Mouse (Mus musculus): ENCODE data around the gene Galnt17.

The Galnt17 gene

DNA sequence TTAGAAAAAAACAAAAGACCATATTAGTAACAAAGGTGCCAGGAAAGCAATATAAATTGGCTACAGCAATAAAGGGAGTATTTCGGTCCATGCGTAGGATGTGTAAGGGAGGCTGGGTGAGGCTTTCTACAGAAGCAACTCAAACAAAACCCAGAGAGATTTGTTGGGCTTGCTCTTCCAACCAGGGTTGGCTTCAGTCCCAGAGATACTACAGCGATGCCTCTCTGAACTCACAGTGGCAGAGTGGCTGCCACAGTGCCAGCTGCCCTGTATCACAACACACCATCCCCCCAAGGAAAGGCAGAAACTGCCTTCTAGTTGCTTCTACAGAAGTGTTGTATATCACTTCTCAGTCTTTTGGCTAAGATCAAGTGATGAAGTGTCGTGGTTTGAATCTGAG lies 66.6 kb downstream of the Galnt17 start:
- no peak for DNase-seq

DNA sequence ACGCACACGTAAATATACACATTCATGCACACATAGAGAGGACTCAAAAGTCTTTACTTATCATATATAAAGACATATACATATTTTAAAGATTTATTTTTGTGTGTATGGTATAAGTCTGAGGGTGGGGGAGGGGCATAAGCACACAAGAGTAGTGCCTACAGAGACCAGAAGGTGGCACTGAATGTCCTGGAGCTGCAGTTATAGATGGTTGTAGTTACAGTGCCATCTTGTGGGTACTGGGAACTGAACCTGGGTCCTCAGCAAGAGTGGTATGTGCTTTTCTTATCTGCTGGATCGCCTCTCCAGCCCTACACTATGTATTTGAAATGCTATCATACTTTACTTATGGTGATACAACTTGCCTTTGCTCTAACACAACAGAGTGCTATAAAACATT lies 68.5 kb downstream of the Galnt17 start:
- no peak for DNase-seq

DNA sequence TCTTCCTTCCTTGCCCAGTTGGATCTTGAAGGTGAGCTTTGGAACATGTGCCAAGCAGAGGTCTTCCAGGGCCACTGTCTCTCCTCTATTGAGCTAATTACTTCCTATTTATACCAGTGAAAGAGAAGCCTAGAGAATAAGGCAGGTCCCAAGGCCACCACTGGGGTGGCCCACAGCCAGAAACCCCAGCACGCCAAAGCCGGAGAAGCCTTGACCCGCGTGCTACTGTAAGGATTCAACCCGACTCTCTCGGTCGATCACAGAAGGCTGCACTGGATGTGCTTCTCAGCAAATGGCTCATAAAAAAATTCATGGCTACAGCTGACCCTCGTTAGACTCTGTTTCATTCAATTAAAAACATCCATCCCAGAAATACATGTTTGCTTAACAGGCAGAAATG lies 71.4 kb downstream of the Galnt17 start:
- DNase-seq: no peak

DNA sequence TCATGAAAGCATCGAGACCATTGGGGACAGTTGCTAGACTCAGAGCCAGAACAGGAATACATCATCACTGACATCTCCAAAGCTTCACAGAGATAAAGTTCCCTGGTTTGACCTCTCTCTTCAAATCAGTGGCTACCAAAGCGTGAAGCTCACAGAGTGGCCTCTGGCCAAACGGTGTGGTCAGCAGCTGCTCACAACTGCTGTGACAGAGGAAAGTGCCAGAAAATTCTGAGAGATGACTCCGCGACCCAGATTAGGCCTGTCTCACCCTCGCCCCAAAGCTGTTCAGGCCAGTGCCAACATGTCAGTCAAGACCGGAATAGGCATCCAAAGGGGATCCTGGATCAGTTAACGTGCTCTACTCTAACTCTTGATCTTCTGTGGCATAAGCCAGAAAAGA lies 74.5 kb downstream of the Galnt17 start:
- DNase-seq: no peak

DNA sequence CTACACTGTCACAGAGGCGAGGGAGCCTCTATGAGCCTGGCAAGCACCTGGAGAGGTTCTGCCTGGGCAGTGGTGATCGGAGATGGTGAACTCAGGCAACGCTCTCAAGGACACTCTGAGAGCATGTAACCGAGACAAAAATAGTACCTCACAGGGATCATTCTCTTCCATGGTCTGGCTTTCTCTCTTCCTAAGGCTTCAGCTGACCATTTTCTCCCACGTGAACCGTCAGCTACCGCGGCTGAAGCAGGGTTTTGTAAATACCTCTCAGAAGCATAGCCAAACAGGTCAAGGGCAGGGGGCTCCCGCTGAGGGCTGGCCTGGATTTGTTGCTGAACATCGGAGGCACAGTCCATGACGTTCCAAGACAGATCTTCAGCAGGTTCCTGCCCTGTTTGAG lies 77.2 kb downstream of the Galnt17 start:
- DNase-seq: no peak

DNA sequence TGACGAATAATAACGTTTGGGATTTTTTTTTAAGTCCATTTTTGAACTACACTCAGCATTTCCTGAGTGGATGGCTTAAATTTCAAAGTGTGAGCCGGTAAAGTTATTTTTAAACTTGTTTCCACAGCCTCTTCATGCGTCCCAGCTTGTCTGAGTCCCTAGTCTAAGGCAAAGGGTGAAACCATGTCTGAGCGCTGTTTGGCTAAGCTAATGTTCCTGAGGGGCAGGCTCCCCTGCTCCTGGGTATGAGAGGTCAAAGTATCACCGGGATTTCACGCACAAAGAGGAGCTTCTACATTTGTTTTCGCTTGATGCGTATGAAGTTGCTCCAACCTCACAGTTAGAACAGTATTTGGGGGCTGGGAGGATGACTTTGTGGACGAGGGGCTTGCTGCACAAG lies 78.6 kb downstream of the Galnt17 start:
- DNase-seq: no peak

DNA sequence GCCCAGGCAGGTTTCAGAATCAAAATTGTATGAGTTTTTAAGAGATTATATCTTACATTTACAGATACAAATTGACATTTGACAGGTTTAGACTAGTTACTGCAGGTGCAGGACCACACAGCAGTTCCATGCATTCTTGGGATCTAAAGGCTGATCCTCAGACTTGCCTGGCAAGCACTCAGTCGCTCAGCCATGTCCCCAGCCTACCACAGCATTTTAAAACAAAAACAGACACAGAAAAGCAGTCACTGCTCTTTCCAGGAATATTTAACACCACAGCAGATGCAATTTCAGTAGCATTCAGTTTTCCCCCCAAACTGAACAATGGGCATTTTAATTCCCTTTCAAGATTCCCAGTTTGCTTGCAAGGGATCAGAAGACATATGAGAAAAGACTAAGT lies 84.9 kb downstream of the Galnt17 start:
- no peak for DNase-seq

DNA sequence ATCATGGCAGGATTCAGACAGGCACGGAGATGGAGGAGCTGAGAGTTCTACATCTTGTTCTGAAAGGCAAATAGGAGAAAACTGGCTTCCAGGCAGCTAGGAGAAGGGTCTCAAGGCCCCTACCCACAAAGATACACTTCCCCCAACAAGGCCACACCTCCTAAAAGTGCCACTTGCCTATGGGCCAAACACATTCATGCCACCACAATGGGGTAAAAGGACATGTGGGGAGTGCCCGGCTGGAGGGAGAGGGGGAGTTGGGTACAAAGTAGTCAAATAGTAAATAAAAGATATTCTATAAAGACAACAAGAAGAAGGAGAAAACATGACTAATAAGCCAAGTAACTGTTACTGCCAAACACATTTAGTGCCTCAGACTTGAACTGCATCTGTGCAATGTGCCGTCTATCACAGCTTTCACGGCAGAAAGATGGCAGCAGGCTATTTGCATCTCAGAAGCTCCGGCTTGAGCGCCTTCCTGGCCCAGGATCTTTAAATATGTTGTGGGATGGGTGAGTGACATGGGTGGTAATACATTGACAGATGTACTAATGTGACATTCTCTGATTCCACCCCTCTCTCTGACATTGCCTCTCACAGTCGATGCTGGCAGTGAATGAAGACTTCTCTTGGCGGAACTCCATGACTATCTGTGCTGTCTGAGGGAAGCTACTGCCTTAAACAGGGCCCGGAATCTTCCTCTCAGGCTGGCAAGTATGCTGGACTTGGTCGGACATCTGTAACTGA lies 85.6 kb downstream of the Galnt17 start:
- DNase-seq: no peak

DNA sequence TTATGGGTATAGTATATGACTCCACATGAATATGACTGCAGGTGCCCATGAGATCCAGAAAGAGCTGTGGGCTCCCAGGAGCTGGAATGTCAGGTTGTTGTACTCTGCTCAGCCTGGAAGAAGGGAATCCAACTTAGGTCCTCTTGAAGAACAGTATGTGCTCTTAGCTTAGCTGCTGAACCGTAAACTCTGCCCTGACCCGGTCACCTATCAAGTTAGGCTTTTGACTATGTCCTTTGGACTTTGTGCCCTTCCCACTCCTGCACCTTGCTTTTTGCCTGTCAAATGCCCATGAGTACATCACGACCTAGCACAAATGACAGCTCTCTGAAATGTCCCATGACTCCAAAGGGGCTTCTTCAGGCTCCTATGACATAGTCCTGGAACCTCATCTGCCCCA lies 90.1 kb downstream of the Galnt17 start:
- no peak for DNase-seq

DNA sequence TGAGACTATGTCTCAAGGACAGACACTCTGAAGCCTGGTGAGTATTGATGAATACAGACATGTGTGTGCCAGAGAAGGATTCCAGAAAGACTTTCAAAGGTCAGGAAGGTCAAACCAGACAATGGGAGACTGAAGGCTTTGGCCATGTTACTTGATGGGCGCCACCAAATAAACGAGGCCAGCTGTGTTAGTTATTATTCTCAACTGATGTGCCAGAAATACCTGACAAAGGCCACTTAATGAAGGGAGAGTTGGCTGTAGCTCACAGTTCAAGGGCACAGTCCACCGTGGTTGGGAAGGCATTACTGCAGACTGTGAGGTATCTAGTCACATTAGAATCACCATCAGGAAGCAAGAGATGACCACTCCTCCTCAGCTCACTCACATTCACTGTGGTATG lies 96.7 kb downstream of the Galnt17 start:
- no peak for DNase-seq

DNA sequence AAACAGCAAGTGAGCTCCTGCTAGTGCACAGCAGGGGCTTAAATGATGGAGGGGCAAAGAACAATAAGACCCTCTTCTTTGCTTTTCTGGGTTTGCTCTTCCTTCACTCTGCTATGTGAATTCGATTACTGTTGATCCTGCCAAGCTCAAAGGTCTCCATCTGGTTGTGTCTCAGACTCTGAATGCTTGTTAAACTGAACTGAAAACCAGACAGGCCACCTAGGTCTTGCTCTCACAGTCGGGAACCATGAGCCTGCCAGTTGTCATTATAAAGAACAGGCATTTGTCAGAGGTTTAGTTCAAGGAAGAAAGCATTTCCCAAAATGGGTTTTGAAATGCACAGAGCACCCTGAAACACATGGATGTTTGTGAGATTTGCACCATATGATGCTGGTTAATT lies 107.2 kb downstream of the Galnt17 start:
- DNase-seq: no peak

DNA sequence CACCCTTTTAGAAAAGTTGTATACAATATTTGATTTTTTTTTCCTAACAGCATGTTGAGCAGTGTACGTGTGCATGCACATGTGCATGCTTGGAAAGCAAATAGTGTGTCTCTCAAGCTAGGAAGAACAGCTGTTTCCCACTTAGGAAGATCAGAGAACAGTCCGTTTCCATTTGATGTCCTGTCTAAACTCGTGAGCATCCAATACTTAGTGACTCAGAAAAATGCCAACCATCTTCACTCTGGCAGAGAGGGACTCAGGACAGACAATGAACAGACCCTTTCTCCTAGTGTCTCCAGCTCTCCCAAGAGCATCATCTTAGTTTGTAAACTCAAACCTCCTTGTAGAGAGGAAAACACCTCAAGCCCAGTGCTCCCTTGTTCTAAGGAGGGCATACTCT lies 116.0 kb downstream of the Galnt17 start:
- DNase-seq: no peak

DNA sequence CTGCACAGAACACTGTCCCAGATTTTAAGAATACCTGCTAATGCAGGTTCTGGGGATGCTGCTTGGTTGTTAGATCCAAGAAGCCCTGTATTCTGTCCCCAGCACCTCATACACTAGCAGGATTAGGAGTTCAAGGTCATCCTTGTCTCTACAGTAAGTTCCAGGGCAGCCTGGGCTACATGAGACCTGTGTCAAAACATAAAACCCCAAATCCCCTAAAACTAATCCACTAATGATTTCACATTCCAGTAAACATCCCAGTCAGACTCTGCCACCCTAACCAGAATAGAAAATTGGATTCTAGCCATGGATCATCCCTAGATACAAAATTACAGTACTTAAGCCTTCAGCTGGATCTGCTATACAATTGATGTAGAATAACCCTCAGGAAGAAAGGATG lies 123.7 kb downstream of the Galnt17 start:
- DNase-seq: no peak

DNA sequence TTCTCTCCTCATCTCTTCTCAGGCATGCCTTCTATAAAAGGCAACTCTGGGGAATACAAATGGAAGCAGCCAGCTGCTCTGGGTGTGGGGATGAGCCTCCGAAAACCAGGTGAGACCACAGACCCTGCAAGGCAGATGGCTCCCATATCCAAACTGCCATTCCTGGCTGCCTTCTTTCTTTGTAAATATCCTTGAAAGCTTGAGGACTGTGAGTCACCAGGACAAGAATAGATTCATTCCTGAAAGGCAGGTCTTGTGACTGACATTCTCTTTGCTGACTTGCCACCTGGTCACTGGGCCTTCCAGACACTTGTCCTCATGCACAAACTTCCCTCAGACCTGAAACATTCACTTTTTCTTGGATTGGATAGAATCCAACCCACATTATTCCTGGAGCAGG lies 127.1 kb downstream of the Galnt17 start:
- DNase-seq: no peak

DNA sequence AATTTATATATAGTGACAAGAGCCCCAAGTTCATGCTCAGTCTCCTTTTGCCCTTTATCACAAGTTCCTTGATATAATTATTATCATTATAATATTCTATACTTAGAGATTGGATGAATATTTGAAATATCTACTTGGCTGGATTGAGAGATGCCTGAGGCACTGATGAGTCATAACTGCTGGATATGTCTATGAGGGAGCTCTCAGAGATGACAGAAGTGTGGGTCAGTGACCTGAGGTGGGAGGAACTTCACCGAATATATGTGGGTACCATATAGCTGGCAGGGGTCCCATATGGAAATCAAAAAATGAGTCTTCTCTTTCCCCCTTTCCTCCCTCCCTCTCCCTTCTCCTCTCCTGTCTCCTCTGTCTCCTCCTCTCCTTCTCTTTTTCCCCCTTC lies 127.5 kb downstream of the Galnt17 start:
- no peak for DNase-seq

DNA sequence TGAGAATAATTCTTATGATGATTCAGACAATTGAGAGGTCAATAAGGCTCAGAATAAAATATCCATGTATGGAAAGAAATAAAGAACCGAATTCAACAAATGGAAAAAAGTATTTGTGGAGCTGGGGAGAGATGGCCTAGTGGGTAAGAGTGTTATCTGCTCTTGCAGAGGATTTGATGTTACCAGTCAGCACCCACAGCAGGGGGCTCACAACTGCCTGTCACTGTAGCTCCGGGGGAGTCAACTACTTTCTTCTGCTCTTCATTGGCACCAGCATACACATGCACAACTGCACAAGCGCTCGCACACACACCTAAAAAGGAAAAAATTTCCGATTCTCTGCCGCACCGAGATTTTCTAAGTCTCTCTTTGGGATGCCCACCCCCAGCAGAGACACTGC lies 130.4 kb downstream of the Galnt17 start:
- no peak for DNase-seq

DNA sequence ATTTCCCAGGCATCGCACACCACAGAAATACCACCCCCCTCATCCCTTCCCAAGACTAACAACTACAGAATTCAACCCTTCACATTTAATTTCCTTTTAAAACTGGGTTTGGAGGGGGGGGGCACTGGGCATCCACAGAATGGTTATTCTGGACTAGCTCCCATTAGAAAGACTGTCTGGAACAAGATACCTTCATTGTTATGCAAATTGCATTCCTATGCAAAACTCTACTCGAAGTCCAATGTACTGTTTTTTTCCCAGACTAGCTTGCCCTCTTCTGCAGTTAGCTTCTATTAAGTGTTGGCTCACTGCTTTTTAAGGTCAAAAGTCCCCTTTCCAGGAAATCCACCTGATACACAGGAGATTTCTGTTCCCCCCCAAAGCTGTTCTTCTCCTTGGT lies 131.1 kb downstream of the Galnt17 start:
- DNase-seq: no peak

DNA sequence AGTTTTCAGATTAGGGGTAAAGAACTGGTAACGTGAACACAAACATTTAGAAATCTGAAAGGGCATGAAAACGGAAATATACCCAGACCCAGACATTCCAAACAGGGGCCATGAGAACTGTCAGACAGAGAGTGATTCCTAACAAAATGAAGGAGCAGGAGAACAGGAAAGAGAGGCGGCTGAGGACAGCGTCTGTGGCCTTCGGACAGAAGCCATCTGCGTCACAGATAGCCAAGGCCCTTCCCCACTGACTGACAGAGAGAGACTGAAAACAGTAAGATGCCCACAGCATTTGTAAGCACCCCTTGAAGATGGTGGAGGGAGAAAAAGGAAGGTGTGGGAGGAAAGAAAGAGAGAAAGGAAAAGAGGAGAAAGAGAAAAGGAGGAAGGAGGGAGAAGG lies 139.1 kb downstream of the Galnt17 start:
- DNase-seq: no peak

DNA sequence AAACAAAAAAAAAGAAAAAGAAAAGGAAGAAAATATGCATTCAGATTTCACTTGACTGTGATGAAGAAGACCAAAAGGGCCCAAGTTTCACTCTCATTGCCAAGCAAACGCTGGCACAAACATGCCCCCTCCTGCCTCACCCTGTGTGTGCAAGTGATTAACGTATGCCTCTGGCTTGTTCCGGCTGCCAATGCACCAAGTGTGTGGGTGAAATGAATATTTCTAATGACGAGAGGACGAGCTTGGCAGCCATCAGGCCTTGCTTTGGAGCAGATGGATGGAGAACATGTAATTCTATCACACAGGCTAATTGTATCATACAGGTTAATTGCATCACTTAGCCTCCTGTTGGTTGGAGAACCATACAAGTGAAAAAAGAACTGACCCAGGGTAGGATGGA lies 140.9 kb downstream of the Galnt17 start:
- DNase-seq: no peak

DNA sequence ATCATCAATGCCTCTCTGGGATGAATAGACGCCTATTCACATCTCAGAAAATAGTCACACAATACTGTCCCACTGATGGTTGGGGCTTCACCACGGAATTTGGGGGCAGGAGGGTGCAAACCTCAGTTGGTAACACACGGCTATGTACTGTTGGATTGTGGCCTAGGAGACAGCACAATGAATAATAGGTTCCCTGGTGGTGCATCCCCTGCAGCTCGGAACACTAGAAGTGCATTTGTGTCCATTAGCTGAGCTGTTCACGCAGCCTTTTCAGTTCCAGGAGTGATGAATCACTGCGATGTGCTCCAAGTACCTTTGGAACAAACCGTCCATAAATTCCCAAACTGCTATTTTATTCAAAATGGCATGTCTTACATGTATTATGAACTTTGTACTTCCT lies 142.6 kb downstream of the Galnt17 start:
- DNase-seq: no peak

DNA sequence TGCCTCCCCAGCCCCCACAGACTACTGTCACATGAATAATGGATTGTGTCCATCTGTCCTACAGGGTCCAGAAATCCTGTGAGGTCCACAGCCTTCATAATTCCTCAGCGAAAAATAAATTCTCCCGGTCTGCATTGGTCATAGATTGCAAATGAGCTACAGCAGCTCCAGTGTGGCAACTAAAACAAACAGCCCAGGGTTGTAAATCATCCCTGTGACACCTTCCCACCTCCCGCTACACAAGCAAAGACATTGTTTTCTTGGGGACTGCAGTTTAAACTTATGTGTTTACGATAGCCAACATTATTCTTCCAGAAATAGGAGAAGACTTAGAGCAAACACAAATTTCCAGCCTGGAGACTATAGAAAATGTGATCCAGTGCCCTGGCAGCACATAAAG lies 150.4 kb downstream of the Galnt17 start:
- no peak for DNase-seq

DNA sequence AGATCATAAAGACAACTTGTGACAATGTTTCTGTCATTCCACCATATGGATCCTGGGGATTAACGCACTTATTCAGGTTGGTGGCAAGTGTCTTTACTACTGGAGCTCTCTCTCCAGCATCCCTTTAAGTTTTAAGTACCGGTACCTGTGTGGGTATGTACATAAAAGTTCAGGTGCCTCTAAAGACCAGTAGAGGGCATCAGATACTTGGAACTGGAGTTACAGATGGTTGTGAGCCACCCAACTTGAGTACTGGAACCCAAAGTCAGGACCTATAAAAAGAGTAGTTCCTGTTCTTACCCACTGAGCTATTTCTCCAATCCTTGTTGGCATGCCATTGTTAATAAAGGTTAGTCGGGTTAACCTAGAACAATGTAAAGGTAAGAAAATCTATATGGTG lies 152.0 kb downstream of the Galnt17 start:
- DNase-seq: no peak

DNA sequence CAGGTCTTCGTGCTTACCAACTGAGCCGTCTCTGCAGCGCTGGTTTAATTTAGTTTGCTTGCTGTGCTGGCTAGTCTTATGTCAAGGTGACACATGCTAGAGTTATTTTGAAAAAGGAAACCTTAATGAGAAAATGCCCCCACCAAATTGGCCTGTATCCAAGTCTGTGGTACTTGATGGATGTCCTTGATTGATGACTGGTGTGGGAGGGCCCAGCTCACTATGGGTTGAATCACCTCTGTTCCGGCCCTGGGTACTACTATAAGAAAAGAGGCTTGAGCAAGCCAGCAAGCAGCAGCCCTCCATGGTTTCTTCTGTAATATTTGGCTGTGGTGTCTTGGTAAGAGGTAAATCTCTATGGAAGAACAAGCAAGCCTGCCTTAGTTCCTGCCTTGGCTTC lies 165.7 kb downstream of the Galnt17 start:
- DNase-seq: no peak

DNA sequence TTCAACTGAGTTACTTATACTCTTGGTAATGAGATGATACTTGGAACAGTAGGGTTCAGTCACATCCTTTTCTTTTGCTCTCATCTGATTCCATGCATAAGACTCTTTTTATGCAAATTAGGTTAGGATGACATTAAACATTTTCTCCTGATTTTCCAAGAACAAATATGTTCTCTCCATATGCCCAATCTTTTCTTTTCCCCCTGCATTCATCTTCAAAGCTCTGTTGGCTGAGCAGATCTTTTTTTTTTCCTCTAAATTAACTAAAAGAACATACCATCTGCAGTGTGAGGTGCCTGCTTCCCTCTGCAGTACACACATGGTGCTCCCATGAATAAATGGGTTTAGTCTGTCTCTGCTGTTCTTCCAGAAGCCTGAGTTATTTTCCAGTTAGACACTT lies 173.5 kb downstream of the Galnt17 start:
- DNase-seq: no peak

DNA sequence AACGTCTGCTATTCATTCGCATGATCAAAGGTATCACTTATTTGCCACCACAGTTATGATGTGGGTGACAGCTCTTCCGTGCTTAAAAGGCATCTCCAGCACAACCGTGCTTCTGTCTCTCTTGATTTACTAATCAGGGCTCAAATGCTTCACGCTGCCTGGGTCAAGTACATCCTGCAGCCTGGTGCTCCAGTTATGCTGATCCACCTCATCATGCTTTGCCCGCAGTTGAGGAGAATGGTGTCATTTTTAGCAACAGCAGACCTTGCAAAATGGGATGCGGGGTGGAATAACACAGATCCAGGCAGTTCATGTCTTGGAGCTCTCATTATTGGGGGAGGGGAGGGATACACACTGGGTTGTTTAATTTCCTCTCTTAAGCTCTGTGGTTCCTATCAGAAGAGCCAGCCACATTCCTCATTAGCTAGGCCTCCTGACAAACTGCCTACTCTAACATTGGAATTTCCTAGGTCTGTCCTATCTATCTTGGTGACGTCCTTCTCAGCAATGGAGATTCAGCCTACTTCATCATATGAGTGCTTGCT lies 187.9 kb downstream of the Galnt17 start:
- DNase-seq: no peak

All from right cerebral cortex, postnatal 14 days (tissue).